Mouse (Mus musculus) embryonic fibroblast, embryonic 13.5 days (primary cell): Measurements from ENCODE around the gene Dyrk1a.

Experiments used
- CTCF ChIP-seq: IDR thresholded peaks from 2 replicates; pipeline ENCODE4 v1.5.1; 2011; ENCODE audit warnings: mild to moderate bottlenecking, control low read depth, low read length, moderate library complexity, borderline replicate concordance; ENCODE audit not compliant: insufficient read depth
- POLR2A ChIP-seq: IDR thresholded peaks from 2 replicates; pipeline ENCODE4 v1.6.1; 2011; ENCODE audit warnings: low read depth, mild to moderate bottlenecking, control low read depth, low read length, moderate library complexity

DNA sequence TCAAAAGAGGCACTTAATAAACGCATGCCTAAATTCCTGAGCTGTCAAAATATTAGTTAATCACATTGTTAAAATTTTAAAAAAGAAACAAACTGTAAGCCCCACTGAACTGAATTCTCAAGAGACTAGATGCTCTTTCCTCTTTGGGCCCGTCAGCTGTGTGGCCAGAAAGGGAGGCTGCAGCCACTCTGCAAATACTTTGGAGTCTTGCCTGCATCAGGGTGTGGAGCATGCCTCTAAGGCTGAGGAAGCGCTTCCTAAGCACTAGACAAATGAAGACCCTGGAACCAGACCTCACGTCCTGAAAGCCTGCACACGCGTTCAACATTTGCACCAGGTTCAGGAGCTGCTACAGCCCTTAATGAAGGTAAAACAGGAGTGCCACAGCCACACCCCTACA lies 36.1 kb upstream of the Dyrk1a start:
- no peak for TF ChIP-seq POLR2A
- TF ChIP-seq CTCF = no peak
